Mouse (Mus musculus) liver, embryonic 15.5 days (tissue): Measurements from ENCODE around the gene Ilk. TPM values are rescaled to one million over a fixed set of nuclear protein-coding genes. Genes with fewer than 3 reads are reported as not detected.
"Not testable (repeated sequence)": the region's sequence is repeated elsewhere in the genome, so short reads cannot be mapped to it uniquely, and the experiment has no call there.

Experiments
- ATAC-seq: fragments of 200-750 bp; cut with Nextera tagmentation; 2 replicates; pipeline ENCODE4 v1.8.0; 2017; ENCODE audit warnings: moderate number of reproducible peaks, mild to moderate bottlenecking, moderate library complexity; ENCODE audit not compliant: insufficient read depth
- H3K27ac ChIP-seq: fragments of 300-500 bp; sonication (generic); replicated peaks from 2 replicates; pipeline ENCODE4 v1.5.1; 2015; ENCODE audit warnings: mild to moderate bottlenecking, inconsistent platforms
- H3K27me3 ChIP-seq: fragments of 300-500 bp; sonication (generic); 2 replicates; pipeline ENCODE4 v1.6.1; 2015; ENCODE audit warnings: mild to moderate bottlenecking, inconsistent platforms
- H3K36me3 ChIP-seq: fragments of 300-500 bp; sonication (generic); replicated peaks from 2 replicates; pipeline ENCODE4 v1.6.1; 2015; ENCODE audit warnings: moderate library complexity, mild to moderate bottlenecking, inconsistent platforms
- H3K4me1 ChIP-seq: fragments of 300-500 bp; sonication (generic); replicated peaks from 2 replicates; pipeline ENCODE4 v1.6.1; 2015; ENCODE audit warnings: inconsistent platforms
- H3K4me2 ChIP-seq: fragments of 300-500 bp; sonication (generic); 2 replicates; pipeline ENCODE4 v1.6.1; 2015; ENCODE audit warnings: moderate library complexity, mild to moderate bottlenecking, inconsistent platforms
- H3K4me3 ChIP-seq: fragments of 300-500 bp; sonication (generic); replicated peaks from 2 replicates; pipeline ENCODE4 v1.5.1; 2015; ENCODE audit warnings: mild to moderate bottlenecking, inconsistent platforms
- H3K9ac ChIP-seq: fragments of 300-500 bp; sonication (generic); 2 replicates; pipeline ENCODE4 v1.6.1; 2015; ENCODE audit warnings: moderate library complexity, mild to moderate bottlenecking, inconsistent platforms
- H3K9me3 ChIP-seq: fragments of 300-500 bp; sonication (generic); replicated peaks from 2 replicates; pipeline ENCODE4 v1.6.1; 2016; ENCODE audit warnings: inconsistent platforms
- WGBS: fragments of 180-500 bp; shearing (Covaris S2); methylation state at CpG from one replicate; pipeline ENCODE4 v1.1.7; 2015; ENCODE audit warnings: mixed read lengths; ENCODE audit not compliant: insufficient replicate concordance; 5-methylcytosine and 5-hydroxymethylcytosine counted together
- polyA plus RNA-seq: library from polyadenylated mRNA; unstranded; fragments of >200 nt; fragmentation: Nextera tagmentation; extraction: Ambion mirVana; gene quantifications from 2 replicates; pipeline ENCODE4 v1.2.1, GENCODE M21; 2015

Gene Ilk
- polyA plus RNA-seq, 1 experiment from 2014 or later = 120 TPM

- ATAC-seq = no peak
- Histone ChIP-seq H3K4me2 (peak overlapping the region; percentile 95), H3K4me1 (peaks cover 42% of the 10 kb centered on the region), H3K27ac (no peak overlapping the region; the same call in 1 of the 2 replicates), H3K9me3 (no peaks in the 10 kb centered on the region), H3K36me3 (peaks cover 53% of the 10 kb centered on the region), H3K4me3 (0 out of 2 replicates have a peak overlapping the region, but pooled peaks have one; percentile 92), H3K9ac (0 out of 2 replicates have a peak overlapping the region, but pooled peaks have one; percentile 91), H3K27me3 (no peaks in the 10 kb centered on the region)
- WGBS = 76% methylated on average over 8 of the region's 8 CpGs
Observed at GRCm38 (mm10) chr7:105734826-105735225, 1.6 kb upstream of the Ilk start.

GRCm38 (mm10) chr7:105735464-105735863 is 928 bp upstream of the Ilk start:
- Histone ChIP-seq H3K4me3 (peak overlapping the region; percentile 92), H3K27ac (peak overlapping the region; percentile 88; the same call in 1 of the 2 replicates), H3K36me3 (peaks cover 56% of the 10 kb centered on the region), H3K9ac (peak overlapping the region; percentile 91), H3K4me1 (peaks cover 47% of the 10 kb centered on the region), H3K4me2 (peak overlapping the region; percentile 95)
- ATAC-seq, H3K27me3 ChIP-seq, H3K9me3 ChIP-seq: not testable (repeated sequence)
- 25% methylated on average over 4 of the region's 4 CpGs for WGBS

- ATAC-seq = peak; percentile 33
- H3K36me3 ChIP-seq = peaks cover 56% of the 10 kb centered on the region
Observed at GRCm38 (mm10) chr7:105736911-105737521, 624 bp downstream of the Ilk start, which contains the start of gene Rrp8. Gene Rrp8, minus strand, starts transcription at chr7:105737385.

DNA sequence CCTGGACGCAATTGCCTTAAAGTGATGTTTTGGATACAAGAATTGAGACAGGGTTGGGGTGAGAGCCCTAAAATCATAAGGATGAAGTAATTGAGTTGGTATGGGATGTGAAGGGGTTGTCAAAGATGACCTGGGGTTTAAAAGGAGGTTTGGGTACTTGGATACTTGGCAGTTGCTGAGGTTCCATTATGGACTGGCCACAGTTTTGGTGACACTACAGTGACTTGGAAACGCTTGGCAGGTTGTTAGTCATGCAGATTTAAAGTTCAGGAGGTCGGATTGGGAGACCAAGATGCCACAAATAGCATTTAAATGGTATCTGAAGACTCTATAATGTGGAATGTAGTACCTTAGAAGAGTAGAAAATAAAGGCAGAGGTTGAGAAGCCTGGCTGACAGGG is 1.3 kb downstream of the Ilk start:
- H3K36me3 ChIP-seq = peaks cover 56% of the 10 kb centered on the region
- H3K4me1 ChIP-seq = peaks cover 52% of the 10 kb centered on the region
- no peak for ATAC-seq
- peak overlapping the region; percentile 88 for H3K27ac ChIP-seq
- H3K9ac ChIP-seq = peak overlapping the region; percentile 91
- no peaks in the 10 kb centered on the region for H3K9me3 ChIP-seq
- H3K27me3 ChIP-seq = no peaks in the 10 kb centered on the region
- H3K4me3 ChIP-seq = peak overlapping the region; percentile 92
- H3K4me2 ChIP-seq = peak overlapping the region; percentile 95
- WGBS = 26% methylated on average over 3 of the region's 3 CpGs

More at GRCm38 (mm10) chr7:105736911-105737521, 624 bp downstream of the Ilk start, which contains the start of gene Rrp8:
- Histone ChIP-seq H3K9ac (peak within 1 kb of the TSS; percentile 91), H3K4me1 (peaks cover 47% of the 10 kb centered on the region), H3K4me2 (peak within 1 kb of the TSS; percentile 95), H3K27ac (peak within 1 kb of the TSS; percentile 88), H3K27me3 (no peaks in the 10 kb centered on the region), H3K4me3 (peak within 1 kb of the TSS; percentile 92), H3K9me3 (no peaks in the 10 kb centered on the region)
- under 1% methylated on average over 30 of the region's 30 CpGs for WGBS

DNA sequence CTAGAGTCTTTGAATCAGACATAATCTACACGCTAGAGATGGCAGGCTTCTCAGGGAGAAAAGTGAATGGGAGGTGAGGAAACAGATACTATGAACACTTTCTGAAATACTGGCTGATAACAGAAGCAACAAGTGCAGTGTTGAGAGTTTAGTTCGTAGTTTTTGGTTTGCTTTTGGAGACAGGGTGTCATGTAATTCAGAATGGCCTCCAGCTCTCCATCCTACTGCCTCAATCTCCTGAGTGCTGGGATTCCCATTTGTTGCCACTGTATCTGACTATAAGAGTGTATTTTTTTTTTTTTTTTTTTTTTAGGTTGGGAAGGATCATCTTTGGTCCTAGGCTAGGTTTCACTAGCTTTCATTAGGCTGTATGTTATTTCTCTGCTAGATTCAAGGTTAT is 1.9 kb downstream of the Ilk start:
- peak overlapping the region; percentile 92 for H3K4me3 ChIP-seq
- WGBS = 21% methylated on average over 2 of the region's 2 CpGs
- no peaks in the 10 kb centered on the region for H3K9me3 ChIP-seq
- H3K36me3 ChIP-seq = peaks cover 55% of the 10 kb centered on the region
- peaks cover 59% of the 10 kb centered on the region for H3K4me1 ChIP-seq
- H3K9ac ChIP-seq = peak overlapping the region; percentile 33
- H3K4me2 ChIP-seq = peak overlapping the region; percentile 95
- H3K27ac ChIP-seq = peak overlapping the region; percentile 72
- H3K27me3 ChIP-seq = no peaks in the 10 kb centered on the region
- no peak for ATAC-seq

DNA sequence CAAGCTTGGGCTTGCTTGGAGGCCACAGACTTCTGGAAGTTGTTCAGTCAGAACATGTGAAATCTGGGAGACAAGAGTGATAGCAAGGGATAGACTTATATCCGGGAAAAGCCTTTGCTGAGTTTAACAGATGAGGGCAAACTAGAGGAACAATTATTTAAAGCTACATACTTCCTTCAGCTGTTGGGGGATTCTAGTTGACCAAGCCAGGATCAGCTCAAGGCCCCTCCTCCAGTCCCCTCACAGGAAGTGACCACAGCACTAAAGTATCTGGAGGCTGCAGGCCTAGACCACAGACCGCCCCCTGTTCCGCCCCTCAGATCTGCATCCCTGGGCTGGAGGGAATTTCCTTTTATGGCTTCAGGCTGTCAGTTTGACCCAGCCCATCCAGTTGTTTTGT is 2.6 kb downstream of the Ilk start:
- H3K36me3 ChIP-seq = peaks cover 48% of the 10 kb centered on the region
- H3K4me3 ChIP-seq = peak overlapping the region; percentile 92

DNA sequence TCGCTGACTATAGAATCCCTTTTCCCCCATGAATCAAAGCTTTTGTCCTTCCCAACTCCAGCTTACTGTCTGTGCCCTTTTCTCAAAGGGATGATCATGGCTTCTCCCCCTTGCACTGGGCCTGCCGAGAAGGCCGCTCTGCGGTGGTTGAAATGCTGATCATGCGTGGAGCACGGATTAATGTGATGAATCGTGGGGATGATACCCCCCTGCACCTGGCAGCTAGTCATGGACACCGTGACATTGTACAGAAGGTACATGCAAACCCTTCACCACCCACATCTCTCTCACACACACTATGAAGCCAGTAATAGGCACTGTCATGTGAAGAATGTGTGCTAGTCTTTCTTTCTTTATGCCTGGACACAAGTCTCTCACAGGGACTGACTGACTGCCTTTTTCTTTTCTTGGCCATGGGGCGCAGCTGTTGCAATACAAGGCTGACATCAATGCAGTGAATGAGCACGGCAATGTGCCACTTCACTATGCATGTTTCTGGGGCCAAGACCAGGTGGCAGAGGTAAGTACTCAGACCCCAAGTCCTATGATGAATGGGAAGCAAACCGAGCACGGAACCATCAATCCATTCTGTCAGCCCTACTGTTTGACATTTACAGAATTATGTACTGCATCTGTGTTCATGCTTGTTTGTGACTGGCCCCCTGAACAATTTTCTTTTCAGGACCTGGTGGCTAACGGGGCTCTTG is 3.9 kb downstream of the Ilk start:
- Histone ChIP-seq H3K27ac (no peak overlapping the region), H3K4me1 (peaks cover 67% of the 10 kb centered on the region), H3K9me3 (no peaks in the 10 kb centered on the region), H3K36me3 (peaks cover 39% of the 10 kb centered on the region), H3K9ac (no peak overlapping the region), H3K4me3 (no peak overlapping the region), H3K4me2 (no peak overlapping the region), H3K27me3 (no peaks in the 10 kb centered on the region)
- WGBS = 80% methylated on average over 13 of the region's 13 CpGs
- no peak for ATAC-seq

More for the DNA sequence above, 2.6 kb downstream of the Ilk start:
- H3K27ac ChIP-seq = peak overlapping the region; percentile 72
- peaks cover 63% of the 10 kb centered on the region for H3K4me1 ChIP-seq
- no peaks in the 10 kb centered on the region for H3K27me3 ChIP-seq
- H3K9me3 ChIP-seq = no peaks in the 10 kb centered on the region
- 32% methylated on average over 3 of the region's 3 CpGs for WGBS
- no peak for ATAC-seq
- peak overlapping the region; percentile 33 for H3K9ac ChIP-seq
- peak overlapping the region; percentile 95 for H3K4me2 ChIP-seq

DNA sequence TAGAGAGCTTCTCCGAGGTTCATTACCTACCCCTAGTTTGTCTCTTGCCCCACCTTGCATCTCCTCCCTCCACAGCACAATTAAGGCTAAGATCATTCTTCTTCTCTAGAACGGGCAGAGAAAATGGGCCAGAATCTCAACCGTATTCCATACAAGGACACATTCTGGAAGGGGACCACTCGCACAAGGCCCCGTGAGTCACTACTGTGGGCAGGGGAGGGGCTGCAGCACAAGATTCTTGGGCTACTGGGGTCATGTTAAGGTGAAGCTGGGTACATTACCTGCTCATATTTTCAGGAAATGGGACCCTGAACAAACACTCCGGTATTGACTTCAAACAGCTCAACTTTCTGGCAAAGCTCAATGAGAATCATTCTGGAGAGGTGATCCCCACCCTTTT is 4.5 kb downstream of the Ilk start:
- ATAC-seq = no peak
- peaks cover 39% of the 10 kb centered on the region for H3K36me3 ChIP-seq
- H3K9me3 ChIP-seq = no peaks in the 10 kb centered on the region
- no peak overlapping the region for H3K27ac ChIP-seq
- H3K9ac ChIP-seq = no peak overlapping the region
- H3K4me1 ChIP-seq = peaks cover 64% of the 10 kb centered on the region
- H3K27me3 ChIP-seq = no peaks in the 10 kb centered on the region
- WGBS = 78% methylated on average over 6 of the region's 6 CpGs
- H3K4me2 ChIP-seq = no peak overlapping the region
- no peak overlapping the region for H3K4me3 ChIP-seq

DNA sequence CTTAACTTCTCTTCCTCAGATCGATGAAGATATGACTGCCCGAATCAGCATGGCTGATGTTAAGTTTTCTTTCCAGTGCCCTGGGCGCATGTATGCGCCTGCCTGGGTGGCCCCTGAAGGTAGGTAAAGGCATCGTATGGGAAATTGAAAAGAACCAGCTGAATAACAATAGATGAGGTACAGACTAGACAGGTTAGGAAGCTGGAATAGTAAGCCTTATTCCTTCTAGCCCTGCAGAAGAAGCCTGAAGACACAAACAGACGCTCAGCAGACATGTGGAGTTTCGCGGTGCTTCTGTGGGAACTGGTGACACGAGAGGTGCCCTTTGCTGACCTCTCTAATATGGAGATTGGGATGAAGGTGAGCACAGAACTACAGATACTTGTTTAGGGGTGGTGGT is 5.6 kb downstream of the Ilk start:
- no peak overlapping the region for H3K27ac ChIP-seq
- peaks cover 49% of the 10 kb centered on the region for H3K36me3 ChIP-seq
- no peak for ATAC-seq
- no peaks in the 10 kb centered on the region for H3K9me3 ChIP-seq
- H3K27me3 ChIP-seq = no peaks in the 10 kb centered on the region
- no peak overlapping the region for H3K4me2 ChIP-seq
- H3K4me3 ChIP-seq = no peak overlapping the region
- no peak overlapping the region for H3K9ac ChIP-seq
- H3K4me1 ChIP-seq = peaks cover 61% of the 10 kb centered on the region
- WGBS = 79% methylated on average over 9 of the region's 9 CpGs

GRCm38 (mm10) chr7:105742539-105743215 is 6.3 kb downstream of the Ilk start:
- Histone ChIP-seq H3K4me3 (peak overlapping the region; percentile 97), H3K4me1 (peaks cover 57% of the 10 kb centered on the region), H3K9ac (peak overlapping the region; percentile 93; the same call in 1 of the 2 replicates), H3K36me3 (peaks cover 56% of the 10 kb centered on the region), H3K4me2 (peak overlapping the region; percentile 89)
- ATAC-seq, H3K27me3 ChIP-seq, H3K9me3 ChIP-seq, H3K27ac ChIP-seq: not testable (repeated sequence)
- 72% methylated on average over 7 of the region's 7 CpGs for WGBS
